ENCODE assay signal across 17 mouse cellular contexts in genomic region chr11:70917896-70918295, GRCm38 (mm10). TPM values are rescaled to one million over a fixed set of nuclear protein-coding genes. Genes with fewer than 3 reads are reported as not detected.
DNase-seq lines count a peak whose midpoint lies in the region; ATAC-seq lines count a peak whose summit lies in the region.
"Had no signal": no experiment of that assay in that cellular context is flagged by ENCODE, and none has a peak within 500 bp of the region (broad histone marks: within the 10 kb centered on the region; RNA-seq: fewer than 3 reads in every experiment).

No protein-coding gene starts in this region.

- H3K9me3 ChIP-seq in neural tube, embryonic 15.5 days (replicated peaks), result no peaks in the 10 kb centered on the region
- H3K9me3 ChIP-seq in hindbrain, embryonic 10.5 days, result no peaks in the 10 kb centered on the region
- H3K9me3 ChIP-seq: heart, embryonic 15.5 days; hindbrain, embryonic 15.5 days; midbrain, embryonic 10.5 days had no signal

- no peak overlapping the region for H3K4me2 ChIP-seq in neural tube, embryonic 15.5 days
- H3K4me2 ChIP-seq: heart, embryonic 15.5 days; hindbrain, embryonic 15.5 days had no signal

- no peak overlapping the region for H3K4me3 ChIP-seq in neural tube, embryonic 15.5 days (replicated peaks)
- no peak overlapping the region for H3K4me3 ChIP-seq in hindbrain, embryonic 10.5 days
- H3K4me3 ChIP-seq: erythroblast, embryonic 14.5 days; heart, embryonic 15.5 days; hindbrain, embryonic 15.5 days; midbrain, embryonic 10.5 days had no signal

- peak; percentile 29 to 72 for DNase-seq in frontal cortex, adult 2 months (ENCODE audit: extremely low spot score in 1 of 2, low spot score in 1 of 2)
- DNase-seq in frontal cortex, postnatal 25 days (ENCODE audit: low spot score in 2 of 2), result no peak
- DNase-seq in right cerebral cortex, adult 18-20 months, result peak; percentile 72
- no peak for DNase-seq in right cerebral cortex, postnatal 4 days
- peak; percentile 7 to 20 for DNase-seq in layer of hippocampus, postnatal 14 days (ENCODE audit: low spot score in 2 of 2)
- DNase-seq in telencephalon, adult 2 months (ENCODE audit: low read depth, low spot score), result peak; percentile 68
- no peak for DNase-seq in hindbrain, embryonic 10.5 days (ENCODE audit: low spot score)
- DNase-seq: B cell, adult 2 months; cerebellum, adult 8-10 months; gastrocnemius, postnatal 36 days; lung, adult 2 months had no signal

- peaks cover 44% of the 10 kb centered on the region for H3K36me3 ChIP-seq in neural tube, embryonic 15.5 days
- peaks cover 75% of the 10 kb centered on the region for H3K36me3 ChIP-seq in hindbrain, embryonic 10.5 days

- WGBS in neural tube, embryonic 15.5 days, result 90% methylated on average over 2 of the region's 2 CpGs
- WGBS in hindbrain, embryonic 10.5 days, result 92% methylated on average over 2 of the region's 2 CpGs

- no peak overlapping the region for H3K27ac ChIP-seq in neural tube, embryonic 15.5 days (replicated peaks)
- H3K27ac ChIP-seq in hindbrain, embryonic 10.5 days, result no peak overlapping the region
- H3K27ac ChIP-seq: hindbrain, embryonic 15.5 days; midbrain, embryonic 10.5 days had no signal

- no peak for ATAC-seq in neural tube, embryonic 15.5 days (ENCODE audit: low FRiP score)
- ATAC-seq: activated CD4-positive, CD25-positive, alpha-beta regulatory T cell, adult 4 months had no signal

- H3K4me1 ChIP-seq in neural tube, embryonic 15.5 days, result no peaks in the 10 kb centered on the region
- no peaks in the 10 kb centered on the region for H3K4me1 ChIP-seq in hindbrain, embryonic 10.5 days (replicated peaks)
- H3K4me1 ChIP-seq: heart, embryonic 15.5 days; hindbrain, embryonic 15.5 days; midbrain, embryonic 10.5 days had no signal

- no peaks in the 10 kb centered on the region for H3K27me3 ChIP-seq in neural tube, embryonic 15.5 days (replicated peaks)
- H3K27me3 ChIP-seq in hindbrain, embryonic 10.5 days (ENCODE audit: insufficient read depth, poor library complexity, severe bottlenecking), result no peaks in the 10 kb centered on the region
- H3K27me3 ChIP-seq: heart, embryonic 15.5 days; hindbrain, embryonic 15.5 days had no signal

- H3K9ac ChIP-seq in neural tube, embryonic 15.5 days (replicated peaks), result no peak overlapping the region
- H3K9ac ChIP-seq: heart, embryonic 15.5 days; hindbrain, embryonic 15.5 days had no signal

RNA-seq across cellular contexts. Expression of gene Nup88, which starts 51.9 kb away (rescaled TPM):
- 75.2 and 86.2 TPM in 2 replicates for polyA plus RNA-seq in frontal cortex, adult 2 months (2012; rRNA removed)
- 10 to 100 TPM; 60.4 to 61.1 TPM for total RNA-seq in layer of hippocampus, postnatal 14 days (2021)
- 108 and 109 TPM in 2 replicates for polyA plus RNA-seq in neural tube, embryonic 15.5 days (2015; fragmentation: Nextera tagmentation; extraction: Ambion mirVana)
- 132 and 148 TPM in 2 replicates for polyA plus RNA-seq in hindbrain, embryonic 10.5 days (2016; fragmentation: Nextera tagmentation; extraction: Ambion mirVana)

RNA-seq across cellular contexts. Expression of gene Rpain, which starts 52.1 kb away (rescaled TPM):
- polyA plus RNA-seq in frontal cortex, adult 2 months (2012; rRNA removed), result 58.9 and 63.3 TPM in 2 replicates
- 10 to 100 TPM; 33.8 to 35.3 TPM for total RNA-seq in layer of hippocampus, postnatal 14 days (2021)
- 71.3 and 78.8 TPM in 2 replicates for polyA plus RNA-seq in neural tube, embryonic 15.5 days (2015; fragmentation: Nextera tagmentation; extraction: Ambion mirVana)
- polyA plus RNA-seq in hindbrain, embryonic 10.5 days (2016; fragmentation: Nextera tagmentation; extraction: Ambion mirVana), result 90.0 and 92.8 TPM in 2 replicates

Comparison
In these comparisons a context has a peak if more than half of its experiments do, and no peak if none do; other contexts are left out.
1. DNase-seq: peak in frontal cortex, adult 2 months (2 of 2), right cerebral cortex, adult 18-20 months (single experiment), layer of hippocampus, postnatal 14 days (2 of 2) and telencephalon, adult 2 months (single experiment); none in frontal cortex, postnatal 25 days (0 of 2), right cerebral cortex, postnatal 4 days (single experiment) and hindbrain, embryonic 10.5 days (single experiment).